Mouse (Mus musculus) cerebral cortex, adult 2 months (tissue): ENCODE data around the gene Armc9.

ENCODE experiments used
- WGBS: fragments of 180-500 bp; shearing (Covaris S2); methylation state at CpG from one replicate; pipeline ENCODE4 v1.1.7; 2018; 5-methylcytosine and 5-hydroxymethylcytosine counted together

Gene Armc9

DNA sequence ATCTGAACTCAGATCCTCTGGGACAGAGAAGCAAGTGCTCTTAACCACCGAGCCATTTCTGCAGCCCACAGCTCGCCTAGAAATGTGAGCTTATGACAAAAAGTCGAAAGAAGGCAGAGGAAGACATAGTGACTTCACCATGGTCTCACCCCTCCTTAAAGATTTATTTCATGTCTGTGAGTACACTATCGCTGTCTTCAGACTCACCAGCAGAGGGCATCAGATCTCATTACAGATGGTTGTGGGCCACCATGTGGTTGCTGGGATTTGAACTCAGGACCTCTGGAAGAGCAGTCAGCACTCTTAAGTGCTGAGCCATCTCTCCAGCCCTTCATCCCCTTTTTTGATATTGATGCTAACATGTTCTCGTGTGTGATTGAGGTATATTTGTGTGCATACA, 20.0 kb downstream of the Armc9 start:
- WGBS = 91% methylated on average over 5 of the region's 5 CpGs

GRCm38 (mm10) chr1:86176066-86176465, 21.5 kb downstream of the Armc9 start:
- WGBS = 88% methylated on average over 2 of the region's 2 CpGs

- 41% methylated on average over 7 of the region's 7 CpGs for WGBS
These were observed 24.1 kb downstream of the Armc9 start for GRCm38 (mm10) chr1:86178462-86179253.

DNA sequence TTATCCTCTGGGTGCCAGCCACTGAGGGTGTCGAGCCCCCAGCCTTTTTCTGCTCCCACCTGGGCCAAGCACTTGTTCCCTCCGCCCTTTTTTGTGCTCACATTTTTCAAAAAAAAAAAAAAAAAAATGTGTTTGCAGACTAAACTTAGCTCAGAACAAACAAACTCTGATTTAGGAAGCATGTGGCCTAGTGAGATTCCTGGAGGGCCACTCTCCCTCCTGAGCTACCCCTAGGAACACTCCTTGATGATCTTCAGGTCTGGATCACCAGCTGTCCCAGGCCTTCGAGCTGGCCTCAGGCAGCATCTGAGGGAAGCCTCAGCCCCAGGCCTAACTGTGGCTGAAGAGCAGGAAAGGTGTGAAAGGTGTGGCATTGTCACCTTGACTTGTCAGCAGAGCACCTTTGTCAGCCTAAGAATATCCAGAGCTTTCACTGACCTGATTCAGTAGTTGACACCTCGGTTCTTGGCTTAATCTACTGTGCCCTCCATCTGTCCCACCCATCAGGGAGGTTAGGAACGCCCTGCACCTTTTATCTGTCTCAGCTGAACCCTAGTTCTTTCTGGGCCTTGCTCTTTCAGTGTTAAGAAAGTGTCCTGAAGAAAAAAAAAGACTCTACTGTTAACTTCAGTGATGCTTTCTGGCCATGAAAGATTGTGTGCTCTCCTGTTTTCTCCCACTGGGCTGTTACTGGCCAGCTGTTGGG, 27.6 kb downstream of the Armc9 start:
- 83% methylated on average over 5 of the region's 5 CpGs for WGBS

DNA sequence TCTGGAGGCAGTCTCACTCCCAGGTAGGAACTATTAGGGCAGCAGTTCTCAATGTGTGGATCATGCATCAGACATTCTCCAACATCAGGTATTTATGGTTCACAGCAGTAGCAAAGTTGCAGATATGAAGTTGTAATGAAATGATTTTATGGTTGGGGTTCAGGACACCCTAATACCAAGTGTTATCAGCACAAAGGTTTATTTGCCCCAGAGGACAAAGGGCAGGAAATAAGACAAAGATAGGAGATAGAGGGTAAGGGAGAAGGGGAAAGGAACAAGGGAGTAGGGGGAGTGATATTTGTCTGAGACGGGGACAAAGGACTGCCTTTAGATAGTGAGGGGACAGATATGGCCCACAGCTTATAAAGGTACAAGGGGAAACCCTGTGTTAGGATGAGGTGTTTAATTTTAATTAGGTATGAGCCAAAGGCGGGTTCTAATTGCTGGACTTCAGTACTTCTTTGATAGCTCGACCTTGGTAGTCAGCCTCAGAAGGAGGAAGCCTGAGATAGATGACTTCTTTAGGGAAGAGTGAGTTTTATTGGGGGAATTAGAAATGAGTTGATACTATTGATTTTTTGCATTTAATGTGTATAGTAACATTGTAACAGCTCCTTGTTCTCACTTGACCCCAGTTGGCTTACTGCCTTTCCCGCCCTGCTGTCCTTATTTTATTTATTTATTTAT, 29.1 kb downstream of the Armc9 start:
- 89% methylated on average over 4 of the region's 4 CpGs for WGBS

- WGBS = 88% methylated on average over 7 of the region's 7 CpGs
These were observed 32.2 kb downstream of the Armc9 start for GRCm38 (mm10) chr1:86186762-86187161.

DNA sequence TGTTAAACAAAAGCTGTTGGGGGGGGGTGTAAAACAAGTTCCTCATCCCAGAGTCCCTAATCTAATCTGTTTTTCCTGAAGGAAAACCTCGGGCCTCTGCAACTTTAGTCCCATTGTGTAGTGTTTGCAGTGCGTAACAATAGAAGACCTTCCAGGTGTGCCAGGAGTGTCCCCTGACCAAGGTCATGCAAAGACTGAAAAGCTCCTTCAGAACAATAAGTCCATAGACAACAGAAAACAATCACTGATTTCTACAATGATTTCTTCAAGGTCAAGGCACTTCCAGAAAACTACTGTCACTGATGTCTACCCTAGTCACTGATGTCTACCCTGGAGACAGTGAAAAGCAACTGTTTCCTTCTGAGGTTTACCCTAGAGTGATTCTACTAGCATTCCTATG, 33.3 kb downstream of the Armc9 start:
- WGBS = 71% methylated on average over 2 of the region's 2 CpGs

DNA sequence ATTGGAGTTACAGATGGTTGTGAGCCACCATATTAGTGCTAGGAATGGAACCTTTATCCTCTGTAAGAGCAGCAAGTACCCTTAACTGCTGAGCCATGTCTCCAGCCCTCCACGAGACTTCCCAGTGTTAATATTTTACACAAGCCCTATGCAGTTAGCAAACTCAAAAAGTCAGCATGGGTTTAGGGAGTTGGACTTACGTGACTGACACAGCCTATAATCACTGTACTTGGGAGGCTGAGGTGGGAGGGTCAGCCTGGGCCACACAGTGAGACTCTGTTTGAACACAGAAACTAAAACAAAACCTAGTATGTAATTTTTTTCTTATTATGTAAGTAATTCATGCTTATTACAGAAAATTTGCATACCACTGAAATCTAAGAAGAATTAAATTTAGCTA, 33.7 kb downstream of the Armc9 start:
- WGBS = 81% methylated on average over 2 of the region's 2 CpGs

DNA sequence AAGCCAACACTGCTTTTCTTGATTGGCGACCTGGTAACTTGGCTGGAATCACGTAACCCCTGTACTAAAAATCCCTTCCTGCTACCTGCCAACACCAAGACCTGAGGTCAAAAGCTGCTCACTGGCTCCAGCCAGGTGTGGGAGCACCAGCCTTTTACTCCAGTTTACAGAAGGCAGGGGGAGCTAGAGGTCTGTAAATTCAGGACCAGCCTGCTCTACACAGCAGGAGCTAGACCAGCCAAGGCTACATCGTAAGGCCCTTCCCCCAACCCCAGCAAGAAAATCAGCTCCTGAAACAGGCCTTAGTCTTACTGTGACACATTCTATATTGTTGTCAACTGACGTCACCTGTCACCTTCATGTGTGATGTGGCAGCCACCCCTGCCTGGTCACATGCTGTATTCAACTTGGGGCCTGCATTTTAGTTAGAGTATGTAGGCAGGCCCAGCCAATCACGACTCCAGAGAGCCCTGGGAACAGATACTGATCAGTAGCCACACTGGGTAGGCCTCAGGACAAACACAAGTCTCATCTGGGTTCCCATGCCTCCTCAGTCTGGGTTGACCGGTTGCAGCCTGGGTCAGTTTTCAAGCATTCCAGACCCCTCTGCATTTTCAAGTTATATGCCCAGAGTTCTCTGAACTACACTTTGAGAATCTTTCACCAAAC, 34.6 kb downstream of the Armc9 start:
- WGBS = 92% methylated on average over 6 of the region's 6 CpGs

DNA sequence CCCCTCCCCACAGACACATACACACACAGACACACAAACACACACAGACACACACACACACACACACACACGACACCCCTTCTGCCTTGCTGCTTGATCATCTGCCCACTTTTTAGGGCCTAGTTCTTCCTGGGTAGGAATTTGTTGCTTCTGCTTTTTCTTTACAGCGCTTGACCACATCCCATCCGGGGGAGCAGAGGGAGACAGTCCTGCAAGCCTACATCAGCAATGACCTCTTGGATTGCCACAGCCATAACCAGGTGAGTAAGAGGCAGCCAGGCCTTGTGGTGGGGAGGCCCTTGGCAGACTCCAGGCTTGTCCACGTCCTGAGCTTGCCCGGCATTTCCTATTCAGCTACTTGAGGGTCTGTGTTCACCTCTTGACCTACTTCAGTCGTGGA, 36.3 kb downstream of the Armc9 start:
- 84% methylated on average over 6 of the region's 6 CpGs for WGBS

- WGBS = 81% methylated on average over 7 of the region's 7 CpGs
These were observed 39.5 kb downstream of the Armc9 start for GRCm38 (mm10) chr1:86194044-86194443.

DNA sequence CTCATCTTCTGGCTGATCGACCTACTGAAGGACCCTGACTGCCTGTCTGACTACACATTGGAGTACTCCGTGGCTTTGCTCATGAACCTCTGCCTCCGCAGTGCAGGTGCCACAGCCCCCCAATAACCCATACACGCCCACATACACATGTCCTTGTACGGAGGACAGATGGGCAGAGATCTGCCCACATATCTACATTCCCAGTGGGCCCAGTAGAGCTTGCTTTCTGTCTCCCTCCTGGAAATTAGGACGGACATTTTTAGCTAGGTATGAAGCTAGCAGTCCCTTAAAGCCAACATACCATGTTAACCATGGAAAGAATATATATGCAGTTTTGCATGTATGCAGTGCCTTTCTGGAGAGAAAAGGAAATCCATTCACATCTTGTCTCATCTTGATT, 43.7 kb downstream of the Armc9 start:
- 72% methylated on average over 6 of the region's 6 CpGs for WGBS

DNA sequence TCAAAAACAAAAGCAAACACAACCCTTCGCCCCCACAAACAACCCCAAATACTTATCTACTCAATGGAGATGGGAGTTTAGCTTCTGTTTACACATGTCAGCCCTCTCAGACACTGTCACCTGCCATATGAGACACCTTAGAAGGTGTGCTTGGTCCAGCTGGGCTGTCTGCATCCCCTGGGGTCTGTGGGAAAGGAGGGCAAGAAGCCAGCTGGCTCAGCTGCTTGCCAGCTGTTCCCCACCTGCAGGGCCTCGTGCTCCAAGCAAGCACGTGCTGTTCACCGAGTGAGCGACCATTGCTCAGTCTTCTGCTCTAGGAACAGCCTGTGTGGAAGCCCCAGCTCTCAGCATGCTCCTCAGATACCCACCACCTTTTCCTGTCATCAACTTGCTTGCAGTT, 44.4 kb downstream of the Armc9 start:
- 67% methylated on average over 5 of the region's 5 CpGs for WGBS

- WGBS = 36% methylated on average over 9 of the region's 9 CpGs
These were observed 48.1 kb downstream of the Armc9 start for GRCm38 (mm10) chr1:86202617-86203219.

DNA sequence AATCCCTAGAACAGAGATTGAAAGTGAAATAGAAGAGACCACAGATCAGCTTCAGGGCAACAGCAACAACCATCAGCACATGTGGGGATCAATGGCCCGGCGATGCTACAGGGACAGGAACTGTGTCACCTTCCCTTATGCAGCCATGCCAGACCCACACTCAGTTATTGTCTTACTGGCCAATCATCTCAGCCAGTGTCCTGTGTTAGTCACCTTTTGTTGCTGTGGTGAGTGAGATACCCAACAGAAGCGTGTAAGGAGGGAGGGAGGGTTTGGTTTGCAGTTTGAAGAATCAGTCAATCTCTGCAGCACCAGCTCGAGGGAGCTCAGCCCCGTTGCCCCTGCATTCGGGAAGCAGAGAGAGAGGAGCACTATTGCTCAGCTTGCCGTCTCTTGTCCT, 56.1 kb downstream of the Armc9 start:
- 92% methylated on average over 7 of the region's 7 CpGs for WGBS

DNA sequence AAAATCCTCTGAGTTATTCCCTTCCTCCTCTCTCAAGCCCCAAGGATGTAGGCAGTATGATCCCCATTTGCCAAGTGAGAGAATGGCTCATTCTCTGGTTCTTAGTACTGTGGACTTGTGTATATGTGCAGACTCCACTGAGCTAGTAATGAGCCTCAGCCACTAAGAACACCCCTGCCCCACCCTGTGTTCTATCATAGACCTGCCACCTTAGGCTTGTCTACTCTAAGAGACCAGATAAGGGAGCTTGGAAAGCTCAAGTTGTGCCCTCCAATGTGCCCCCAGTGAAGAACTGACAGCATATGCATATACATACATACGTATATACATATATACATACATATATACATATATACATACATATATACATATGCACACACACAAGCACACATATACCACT, 56.9 kb downstream of the Armc9 start:
- WGBS = 93% methylated on average over 1 of the region's 1 CpGs

DNA sequence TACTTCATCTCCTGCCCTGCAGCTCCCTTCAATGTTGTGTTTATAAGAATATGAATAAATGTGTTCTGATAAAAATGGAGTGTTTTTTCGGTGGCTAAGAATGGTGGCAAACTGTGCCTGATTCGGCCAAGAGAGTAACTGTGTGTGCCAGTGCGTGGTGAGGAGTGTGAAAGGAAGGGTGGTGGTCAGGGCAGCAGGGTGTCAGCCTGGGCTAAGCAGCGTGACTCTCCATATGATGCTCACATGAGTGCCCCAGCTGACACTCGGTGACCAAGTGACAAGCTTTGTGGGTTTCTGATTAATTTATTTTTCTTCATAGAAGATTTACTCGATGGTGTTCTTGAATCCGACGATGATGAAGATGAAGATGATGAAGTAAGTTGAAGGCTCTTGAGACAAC, 58.2 kb downstream of the Armc9 start:
- 91% methylated on average over 8 of the region's 8 CpGs for WGBS

DNA sequence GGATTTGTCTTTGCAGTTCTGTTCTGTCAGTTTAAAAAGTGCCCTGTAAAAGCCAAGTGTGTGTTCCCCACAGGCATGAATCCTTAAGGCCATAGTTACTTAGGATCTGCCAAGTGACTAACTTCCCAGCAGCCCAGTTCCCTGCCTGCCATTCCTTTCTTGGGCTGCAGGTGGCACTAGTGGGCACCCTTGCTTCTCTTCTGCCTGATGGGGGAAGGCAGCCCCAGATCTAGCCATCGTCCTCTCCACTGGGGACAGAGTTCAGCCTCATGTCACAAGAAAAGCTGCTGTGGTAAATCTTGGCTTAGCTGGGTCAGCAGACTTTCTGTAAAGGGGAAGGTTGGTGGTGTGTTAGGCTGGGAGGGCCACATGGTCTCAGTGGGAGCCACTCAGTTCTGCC, 59.6 kb downstream of the Armc9 start:
- 8% methylated on average over 1 of the region's 1 CpGs for WGBS

GRCm38 (mm10) chr1:86215297-86215696, 60.7 kb downstream of the Armc9 start:
- 93% methylated on average over 1 of the region's 1 CpGs for WGBS

DNA sequence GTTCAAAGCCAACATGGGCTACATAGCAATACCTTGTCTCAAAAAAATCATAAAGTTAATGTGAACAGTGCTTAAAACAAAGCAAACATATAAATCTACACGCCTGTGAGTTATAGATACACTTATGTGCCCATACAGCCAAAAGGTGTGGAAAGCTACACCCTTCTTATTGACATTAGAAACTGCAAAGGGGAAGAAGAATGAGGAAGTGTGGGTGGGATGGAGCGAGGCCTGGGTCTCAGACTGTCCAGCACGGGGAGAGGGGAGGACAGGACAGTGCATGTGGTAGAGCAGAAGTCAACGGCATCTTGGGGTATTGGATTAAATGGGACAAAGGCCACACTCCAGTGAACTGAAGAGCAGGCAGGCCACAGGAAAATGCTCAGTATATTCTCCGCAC, 61.8 kb downstream of the Armc9 start:
- WGBS = 87% methylated on average over 5 of the region's 5 CpGs

- 79% methylated on average over 6 of the region's 6 CpGs for WGBS
These were observed 63.4 kb downstream of the Armc9 start for GRCm38 (mm10) chr1:86217976-86218375.

DNA sequence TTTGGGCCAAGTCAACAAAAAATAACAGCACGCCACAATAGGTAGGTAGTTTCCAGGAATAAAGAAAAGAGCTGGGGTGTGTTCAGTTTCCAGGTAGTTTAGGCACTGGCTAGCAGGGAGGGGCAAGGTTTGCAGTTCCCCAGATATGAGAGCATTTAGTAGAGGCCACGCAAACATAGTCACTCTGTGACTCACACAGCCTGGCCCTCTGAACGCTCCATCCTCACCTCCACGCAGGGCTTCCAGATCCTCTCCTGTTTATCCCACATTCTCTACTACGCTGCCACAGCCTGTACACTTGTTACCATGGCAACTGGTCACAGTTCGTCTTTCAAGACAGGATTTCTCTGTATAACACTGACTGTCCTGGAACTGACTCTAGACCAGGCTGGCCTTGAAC, 70.6 kb downstream of the Armc9 start:
- WGBS = 49% methylated on average over 6 of the region's 6 CpGs
